Mouse (Mus musculus): Measurements from ENCODE around the gene Etfb.

- TF ChIP-seq CTCF (IDR thresholded peaks at IDR 0.05; ENCODE audit: low read depth) (no peak), EP300 (IDR thresholded peaks at IDR 0.05; ENCODE audit: low read depth) (no peak)
Measured at GRCm38 (mm10) chr7:43399501-43399900, 44.4 kb upstream of the Etfb start.
